Mouse (Mus musculus): ENCODE data around the gene Olfr676. TPM values are rescaled to one million over a fixed set of nuclear protein-coding genes. Genes with fewer than 3 reads are reported as not detected.
"Not testable (repeated sequence)": the region's sequence is repeated elsewhere in the genome, so short reads cannot be mapped to it uniquely, and the experiment has no call there.

The Olfr676 gene
- polyA plus RNA-seq (2015; fragmentation: Nextera tagmentation; extraction: Ambion mirVana): not detected in 2 replicates

DNA sequence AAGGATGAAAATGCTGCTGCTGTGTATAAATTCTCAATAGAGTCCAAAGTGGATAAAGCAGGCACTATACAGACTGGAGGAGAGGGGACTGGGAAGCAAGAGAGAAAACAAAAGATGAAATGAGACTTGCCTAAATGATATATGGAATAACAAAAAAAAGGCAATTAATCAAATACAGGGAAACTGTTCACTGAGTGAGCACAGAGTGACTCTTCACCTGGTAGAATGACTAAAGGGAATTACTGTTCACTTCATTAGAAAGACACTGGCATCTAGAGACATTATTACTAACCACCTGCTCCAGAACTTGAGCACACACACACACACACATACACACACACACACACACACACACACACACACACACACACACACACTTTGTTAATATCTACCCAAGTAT lies at the start of gene Olfr676:
Olfr676 (plus strand) TSS at position 301 of the 400 bp plus-strand sequence.
- no peaks in the 10 kb centered on the region for H3K36me3 ChIP-seq
- H3K4me3 ChIP-seq: no peak within 1 kb of the TSS
- H3K9me3 ChIP-seq: no peaks in the 10 kb centered on the region
- no peak within 1 kb of the TSS for H3K9ac ChIP-seq
- no peaks in the 10 kb centered on the region for H3K27me3 ChIP-seq
- no peaks in the 10 kb centered on the region for H3K4me1 ChIP-seq
- H3K4me2 ChIP-seq: no peak within 1 kb of the TSS
- no peak within 1 kb of the TSS for H3K27ac ChIP-seq
- ATAC-seq (ENCODE audit: borderline replicate concordance, extremely low read depth, low FRiP score, low TSS enrichment): no peak

DNA sequence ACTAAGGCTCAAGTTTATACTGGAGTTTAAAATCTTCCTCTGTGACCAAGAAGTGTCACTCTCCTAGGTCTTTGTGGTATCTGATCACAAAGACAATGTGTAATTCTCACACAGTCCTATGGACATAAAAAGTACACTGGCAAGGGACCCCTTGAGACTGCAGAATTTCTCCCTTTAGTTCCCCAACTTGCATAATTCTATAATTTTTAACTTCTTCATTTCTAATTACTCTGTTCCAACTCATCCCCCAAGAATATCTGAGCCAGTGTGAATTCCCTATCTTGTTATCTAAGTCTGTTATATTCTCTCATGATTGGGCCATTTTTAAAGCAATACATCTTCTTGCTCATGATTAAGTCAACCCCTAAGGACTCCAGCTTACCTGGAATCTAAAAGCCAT lies 30.6 kb upstream of the Olfr676 start, which contains the start of gene Olfr672:
Olfr672 (minus strand) TSS at position 101 of the 400 bp plus-strand sequence.
- H3K4me3 ChIP-seq: no peak within 1 kb of the TSS

DNA sequence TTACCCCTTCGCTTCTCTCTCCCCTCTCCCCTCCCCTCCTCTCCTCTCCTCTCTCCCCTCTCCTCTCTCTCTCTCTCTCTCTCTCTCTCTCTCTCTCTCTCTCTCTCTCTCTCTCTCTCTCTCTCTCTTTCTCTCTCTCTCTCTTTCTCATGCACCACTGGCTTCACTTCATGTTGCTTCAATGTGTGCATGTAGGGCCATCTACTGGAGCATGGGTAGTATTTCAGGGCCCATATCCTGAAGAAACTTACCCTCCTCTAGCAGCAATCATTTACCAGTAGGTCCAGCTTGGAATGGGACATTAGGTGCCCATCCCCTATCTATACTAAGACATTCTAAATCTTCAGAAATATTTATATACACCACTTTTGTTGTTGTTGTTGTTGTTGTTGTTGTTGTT lies 10.0 kb upstream of the Olfr676 start:
- no peak for ATAC-seq (ENCODE audit: borderline replicate concordance, extremely low read depth, low FRiP score, low TSS enrichment)
- Histone ChIP-seq H3K4me2 (no peak overlapping the region), H3K27me3 (no peaks in the 10 kb centered on the region), H3K27ac (no peak overlapping the region), H3K4me1 (no peaks in the 10 kb centered on the region), H3K4me3 (no peak overlapping the region), H3K9me3 (no peaks in the 10 kb centered on the region), H3K9ac (no peak overlapping the region), H3K36me3 (no peaks in the 10 kb centered on the region)
- 71% methylated on average over 1 of the region's 1 CpGs for whole genome bisulfite sequencing

More for the DNA sequence above, 30.6 kb upstream of the Olfr676 start, which contains the start of gene Olfr672:
- Histone ChIP-seq H3K4me2 (no peak within 1 kb of the TSS), H3K4me1 (no peaks in the 10 kb centered on the region), H3K9ac (no peak within 1 kb of the TSS), H3K27me3 (no peaks in the 10 kb centered on the region), H3K36me3 (no peaks in the 10 kb centered on the region), H3K9me3 (no peaks in the 10 kb centered on the region), H3K27ac (no peak within 1 kb of the TSS)
- no peak for ATAC-seq (ENCODE audit: borderline replicate concordance, extremely low read depth, low FRiP score, low TSS enrichment)

GRCm38 (mm10) chr7:105028360-105028759 lies 4.1 kb upstream of the Olfr676 start, which contains the start of gene Olfr675:
Gene Olfr675, minus strand, starts transcription at chr7:105028460.
- 64% methylated on average over 1 of the region's 1 CpGs for WGBS

GRCm38 (mm10) chr7:105033836-105034235 lies 1.3 kb downstream of the Olfr676 start:
- not testable (repeated sequence) for ATAC-seq (ENCODE audit: borderline replicate concordance, extremely low read depth, low FRiP score, low TSS enrichment); H3K9me3 ChIP-seq

More at GRCm38 (mm10) chr7:105028360-105028759, 4.1 kb upstream of the Olfr676 start, which contains the start of gene Olfr675:
- no peaks in the 10 kb centered on the region for H3K27me3 ChIP-seq
- H3K9me3 ChIP-seq: no peaks in the 10 kb centered on the region
- no peak within 1 kb of the TSS for H3K27ac ChIP-seq
- no peaks in the 10 kb centered on the region for H3K36me3 ChIP-seq
- no peak within 1 kb of the TSS for H3K4me3 ChIP-seq
- ATAC-seq (ENCODE audit: borderline replicate concordance, extremely low read depth, low FRiP score, low TSS enrichment): no peak
- H3K9ac ChIP-seq: no peak within 1 kb of the TSS
- no peaks in the 10 kb centered on the region for H3K4me1 ChIP-seq
- no peak within 1 kb of the TSS for H3K4me2 ChIP-seq

DNA sequence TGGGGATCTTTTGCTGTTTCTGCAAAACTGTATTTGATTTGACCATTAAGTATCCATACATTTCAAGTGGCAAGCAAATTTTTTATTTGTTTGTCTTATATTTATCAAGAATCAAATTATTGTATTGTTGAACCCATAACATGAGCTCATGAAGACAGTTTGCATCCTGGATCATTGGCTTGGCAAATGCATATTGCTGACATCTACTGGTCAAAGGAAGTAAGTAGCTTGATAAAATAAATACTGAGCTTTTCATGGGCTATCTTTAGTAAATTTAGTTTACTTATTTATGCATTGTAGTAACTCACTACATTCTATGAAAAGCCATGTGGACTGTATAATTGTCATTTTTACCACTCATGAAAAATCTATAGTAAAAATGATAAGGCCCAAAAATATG lies 26.5 kb downstream of the Olfr676 start:
- no peak overlapping the region for H3K4me2 ChIP-seq
- H3K27ac ChIP-seq: no peak overlapping the region
- ATAC-seq (ENCODE audit: borderline replicate concordance, extremely low read depth, low FRiP score, low TSS enrichment): no peak
- no peaks in the 10 kb centered on the region for H3K27me3 ChIP-seq
- H3K9me3 ChIP-seq: no peaks in the 10 kb centered on the region; the same call in 1 of the 2 replicates
- H3K36me3 ChIP-seq: no peaks in the 10 kb centered on the region
- H3K4me3 ChIP-seq: no peak overlapping the region
- H3K9ac ChIP-seq: no peak overlapping the region
- no peaks in the 10 kb centered on the region for H3K4me1 ChIP-seq

More at GRCm38 (mm10) chr7:105033836-105034235, 1.3 kb downstream of the Olfr676 start:
- not testable (repeated sequence) for H3K27me3 ChIP-seq, H3K36me3 ChIP-seq, H3K27ac ChIP-seq, H3K4me3 ChIP-seq, H3K4me2 ChIP-seq, H3K4me1 ChIP-seq, H3K9ac ChIP-seq
- 45% methylated on average over 5 of the region's 5 CpGs for WGBS

GRCm38 (mm10) chr7:105064175-105064574 lies 31.7 kb downstream of the Olfr676 start, which contains the start of gene Olfr678:
Gene Olfr678, plus strand, starts transcription at chr7:105064475.
- H3K9ac ChIP-seq: no peak within 1 kb of the TSS

DNA sequence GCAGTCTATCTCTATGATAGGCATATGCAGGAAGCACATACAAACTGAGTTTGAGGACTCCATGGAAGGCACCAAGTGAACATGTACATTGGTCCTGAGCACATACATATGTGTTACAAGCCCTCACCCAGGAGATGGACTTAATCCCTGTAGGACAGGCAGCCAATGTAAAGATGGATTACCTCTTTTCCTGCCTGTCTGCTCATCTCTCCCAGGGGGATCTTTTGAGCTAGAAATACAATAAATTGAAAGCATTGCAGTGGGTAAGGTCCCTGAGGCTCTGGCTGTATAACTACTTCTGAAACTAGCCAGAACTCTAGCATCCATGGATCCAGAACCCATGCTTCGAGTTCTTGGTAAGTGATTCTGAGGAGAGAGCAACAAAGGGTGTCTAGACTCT lies 48.4 kb downstream of the Olfr676 start, which contains the start of gene Olfr679:
Olfr679 (plus strand) TSS at position 301 of the 400 bp plus-strand sequence.
- Histone ChIP-seq H3K27me3 (no peaks in the 10 kb centered on the region), H3K9me3 (no peaks in the 10 kb centered on the region), H3K9ac (no peak within 1 kb of the TSS), H3K4me1 (no peaks in the 10 kb centered on the region), H3K4me3 (no peak within 1 kb of the TSS), H3K36me3 (no peaks in the 10 kb centered on the region), H3K27ac (no peak within 1 kb of the TSS), H3K4me2 (no peak within 1 kb of the TSS)
- ATAC-seq (ENCODE audit: borderline replicate concordance, extremely low read depth, low FRiP score, low TSS enrichment): no peak
- 48% methylated on average over 1 of the region's 1 CpGs for WGBS

More at GRCm38 (mm10) chr7:105064175-105064574, 31.7 kb downstream of the Olfr676 start, which contains the start of gene Olfr678:
- no peaks in the 10 kb centered on the region; the same call in 1 of the 2 replicates for H3K9me3 ChIP-seq
- no peak for ATAC-seq (ENCODE audit: borderline replicate concordance, extremely low read depth, low FRiP score, low TSS enrichment)
- no peaks in the 10 kb centered on the region for H3K4me1 ChIP-seq
- H3K4me3 ChIP-seq: no peak within 1 kb of the TSS
- WGBS: 77% methylated on average over 1 of the region's 1 CpGs
- H3K36me3 ChIP-seq: no peaks in the 10 kb centered on the region
- H3K4me2 ChIP-seq: no peak within 1 kb of the TSS
- no peak within 1 kb of the TSS for H3K27ac ChIP-seq
- no peaks in the 10 kb centered on the region for H3K27me3 ChIP-seq

Other genes starting within 250 kb of the Olfr676 start
- not detected in 2 replicates for gene Usp17lb, start 190.1 kb upstream of the Olfr676 start, polyA plus RNA-seq (2015; fragmentation: Nextera tagmentation; extraction: Ambion mirVana)
- gene Usp17la, start 175.7 kb upstream of the Olfr676 start, polyA plus RNA-seq (2015; fragmentation: Nextera tagmentation; extraction: Ambion mirVana): not detected in 2 replicates
- gene Olfr665, start 154.7 kb upstream of the Olfr676 start, polyA plus RNA-seq (2015; fragmentation: Nextera tagmentation; extraction: Ambion mirVana): not detected in 2 replicates
- not detected in 2 replicates for gene Olfr666, start 136.7 kb upstream of the Olfr676 start, polyA plus RNA-seq (2015; fragmentation: Nextera tagmentation; extraction: Ambion mirVana)
- not detected in 2 replicates for gene Olfr667, start 111.2 kb upstream of the Olfr676 start, polyA plus RNA-seq (2015; fragmentation: Nextera tagmentation; extraction: Ambion mirVana)
- gene Olfr668, start 104.6 kb upstream of the Olfr676 start, polyA plus RNA-seq (2015; fragmentation: Nextera tagmentation; extraction: Ambion mirVana): not detected in 2 replicates
- not detected in 2 replicates for gene Olfr669, start 98.5 kb upstream of the Olfr676 start, polyA plus RNA-seq (2015; fragmentation: Nextera tagmentation; extraction: Ambion mirVana)
- not detected in 2 replicates for gene Olfr670, start 70.1 kb upstream of the Olfr676 start, polyA plus RNA-seq (2015; fragmentation: Nextera tagmentation; extraction: Ambion mirVana)
- gene Olfr671, start 53.6 kb upstream of the Olfr676 start, polyA plus RNA-seq (2015; fragmentation: Nextera tagmentation; extraction: Ambion mirVana): not detected in 2 replicates
- gene Olfr672, start 30.7 kb upstream of the Olfr676 start, polyA plus RNA-seq (2015; fragmentation: Nextera tagmentation; extraction: Ambion mirVana): not detected in 2 replicates
- not detected in 2 replicates for gene Olfr675, start 4.2 kb upstream of the Olfr676 start, polyA plus RNA-seq (2015; fragmentation: Nextera tagmentation; extraction: Ambion mirVana)
- gene Olfr677, start 18.7 kb downstream of the Olfr676 start, polyA plus RNA-seq (2015; fragmentation: Nextera tagmentation; extraction: Ambion mirVana): not detected in 2 replicates
- not detected in 2 replicates for gene Olfr678, start 31.8 kb downstream of the Olfr676 start, polyA plus RNA-seq (2015; fragmentation: Nextera tagmentation; extraction: Ambion mirVana)
- not detected in 2 replicates for gene Olfr679, start 48.5 kb downstream of the Olfr676 start, polyA plus RNA-seq (2015; fragmentation: Nextera tagmentation; extraction: Ambion mirVana)
- not detected in 2 replicates for gene Olfr680-ps1, start 60.1 kb downstream of the Olfr676 start, polyA plus RNA-seq (2015; fragmentation: Nextera tagmentation; extraction: Ambion mirVana)
- gene Olfr681, start 84.1 kb downstream of the Olfr676 start, polyA plus RNA-seq (2015; fragmentation: Nextera tagmentation; extraction: Ambion mirVana): not detected in 2 replicates
- gene Olfr683, start 114.3 kb downstream of the Olfr676 start, polyA plus RNA-seq (2015; fragmentation: Nextera tagmentation; extraction: Ambion mirVana): not detected in 2 replicates
- gene Olfr684, start 131.0 kb downstream of the Olfr676 start, polyA plus RNA-seq (2015; fragmentation: Nextera tagmentation; extraction: Ambion mirVana): not detected in 2 replicates
- not detected in 2 replicates for gene Olfr685, start 153.3 kb downstream of the Olfr676 start, polyA plus RNA-seq (2015; fragmentation: Nextera tagmentation; extraction: Ambion mirVana)
- not detected in 2 replicates for gene Olfr686, start 174.8 kb downstream of the Olfr676 start, polyA plus RNA-seq (2015; fragmentation: Nextera tagmentation; extraction: Ambion mirVana)